Mouse (Mus musculus) brain, adult 10 weeks (tissue): ENCODE results near the gene Golga3. TPM values are rescaled to one million over a fixed set of nuclear protein-coding genes. Genes with fewer than 3 reads are reported as not detected.

Experiments
- polyA plus RNA-seq: library from polyadenylated mRNA; stranded (reverse); fragments of 350-450 nt; fragmentation: Illumina TruSeq; extraction: RNeasy Lipid Tissue Mini Kit (QIAGEN cat#74804); gene quantifications from one replicate; pipeline ENCODE4 v1.2.3, GENCODE M21; 2015; ENCODE audit warnings: low read depth, low replicate concordance

Gene Golga3
- polyA plus RNA-seq = 21.9 TPM

GRCm38 (mm10) chr5:110176362-110177020, at the start of gene Golga3:
Golga3 (plus strand) TSS chr5:110176701.

GRCm38 (mm10) chr5:110135293-110136086, 41.0 kb upstream of the Golga3 start, which contains the start of gene Chfr:
Chfr (plus strand) TSS chr5:110135842.

GRCm38 (mm10) chr5:110230780-110231461, 54.4 kb downstream of the Golga3 start, which contains the start of gene Ankle2:
Ankle2 (plus strand) TSS chr5:110231004.

GRCm38 (mm10) chr5:110269141-110270101, 92.9 kb downstream of the Golga3 start, which contains the start of gene Pgam5:
Pgam5 (minus strand) TSS chr5:110269913.

Other genes with a start within 250 kb of the Golga3 start
- gene Zfp932, start 180.2 kb upstream of the Golga3 start, polyA plus RNA-seq = 66.6 TPM
- gene Gm17655, start 104.2 kb upstream of the Golga3 start, polyA plus RNA-seq = 6.9 TPM
- 0.45 TPM for gene Gm35315, start 82.3 kb upstream of the Golga3 start, polyA plus RNA-seq
- 15.2 TPM for gene Plcxd1, start 76.7 kb upstream of the Golga3 start, polyA plus RNA-seq
- 54.8 TPM for gene Gtpbp6, start 68.5 kb upstream of the Golga3 start, polyA plus RNA-seq
- 12.0 TPM for gene Zfp605, start 66.6 kb upstream of the Golga3 start, polyA plus RNA-seq
- 38.1 TPM for gene Chfr, start 40.9 kb upstream of the Golga3 start, polyA plus RNA-seq
- gene Ankle2, start 54.3 kb downstream of the Golga3 start, polyA plus RNA-seq = 21.4 TPM
- 71.7 TPM for gene Pgam5, start 93.2 kb downstream of the Golga3 start, polyA plus RNA-seq
- 11.1 TPM for gene Pxmp2, start 109.5 kb downstream of the Golga3 start, polyA plus RNA-seq
- gene Pole, start 109.6 kb downstream of the Golga3 start, polyA plus RNA-seq = 0.88 TPM
- gene P2rx2, start 166.5 kb downstream of the Golga3 start, polyA plus RNA-seq = 0.25 TPM
- gene Lrcol1, start 168.0 kb downstream of the Golga3 start, polyA plus RNA-seq = not detected